Mouse (Mus musculus) MEL-GATA-1-ER (cell line): Measurements from ENCODE around the gene Zrsr1.
A peak's percentile ranks its signal among the peaks of the same experiment; 100 is the strongest.

Experiments used
- DNase-seq: peaks from one replicate; pipeline ENCODE4 v3.0.0-alpha.2; 2012; ENCODE audit warnings: low read depth; ENCODE audit errors: extremely low read depth

The Zrsr1 gene

DNA sequence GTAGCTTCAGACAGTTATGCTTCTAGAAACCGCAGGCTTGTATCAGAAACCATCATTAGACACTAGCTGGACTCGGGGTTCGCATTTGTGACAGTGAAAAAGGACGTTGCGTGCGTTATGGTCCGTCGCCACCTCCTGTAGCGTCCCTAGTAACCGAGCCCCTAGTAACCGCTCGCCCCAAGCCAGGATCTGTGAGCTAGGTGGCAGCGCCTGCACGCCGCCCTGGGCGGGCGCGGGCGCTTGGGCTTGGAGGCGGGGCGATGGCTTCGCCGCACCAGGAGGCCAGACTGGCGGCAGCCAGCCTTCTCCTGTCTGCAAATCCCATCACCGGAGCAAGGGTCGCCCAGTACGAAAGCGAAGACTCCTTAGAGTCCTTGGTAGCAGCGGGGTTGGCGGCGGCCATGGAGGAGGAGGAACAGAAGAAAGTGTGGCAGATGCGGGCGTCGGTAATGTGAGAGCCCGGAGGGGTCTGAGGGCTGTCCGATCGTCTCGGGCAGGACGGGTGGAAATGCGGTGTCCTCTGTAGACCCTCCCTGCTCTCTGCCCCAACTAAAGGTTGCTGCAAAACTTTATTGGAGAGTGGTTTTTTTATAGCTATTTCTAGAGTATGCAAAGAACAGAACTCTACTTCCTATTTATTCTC lies 36.5 kb downstream of the Zrsr1 start:
- peak; percentile 64 for DNase-seq

DNA sequence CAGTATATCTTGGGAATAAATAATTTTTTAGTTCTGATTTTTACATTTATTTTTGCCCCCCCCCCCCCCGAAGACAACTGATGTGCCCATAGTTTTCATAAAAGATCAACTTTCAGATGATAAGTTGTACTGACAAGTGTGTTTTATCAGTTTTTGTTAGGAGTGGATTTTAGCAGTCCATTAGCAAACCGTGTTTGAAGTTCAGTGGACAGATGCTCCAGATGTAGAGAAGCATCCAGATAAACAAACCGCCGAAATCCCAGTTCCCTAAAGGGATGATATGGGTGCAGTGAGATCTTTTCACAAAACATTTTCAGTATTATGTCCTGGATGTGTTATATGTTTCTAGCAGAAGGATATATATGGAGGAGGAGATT lies 37.0 kb downstream of the Zrsr1 start:
- DNase-seq, result no peak

DNA sequence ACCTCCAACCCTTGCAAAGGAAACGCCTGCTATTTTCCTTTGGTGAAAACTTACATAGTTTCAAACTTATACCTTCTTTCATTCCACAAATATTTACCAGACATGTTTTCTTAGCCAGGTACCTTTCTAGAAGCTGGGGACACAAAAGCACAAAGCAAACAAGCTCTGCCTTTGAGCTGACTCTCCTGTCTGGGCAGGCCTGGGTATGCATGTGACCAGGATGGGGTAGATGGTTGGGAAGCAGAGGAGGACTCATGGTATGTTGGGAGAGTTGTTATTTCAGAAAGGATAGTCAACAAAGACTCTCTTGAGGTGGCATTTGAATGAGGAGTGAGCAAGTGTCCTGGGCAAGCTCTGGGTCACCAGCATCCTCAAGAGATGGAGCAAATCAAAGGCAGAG lies 41.3 kb downstream of the Zrsr1 start:
- no peak for DNase-seq

DNA sequence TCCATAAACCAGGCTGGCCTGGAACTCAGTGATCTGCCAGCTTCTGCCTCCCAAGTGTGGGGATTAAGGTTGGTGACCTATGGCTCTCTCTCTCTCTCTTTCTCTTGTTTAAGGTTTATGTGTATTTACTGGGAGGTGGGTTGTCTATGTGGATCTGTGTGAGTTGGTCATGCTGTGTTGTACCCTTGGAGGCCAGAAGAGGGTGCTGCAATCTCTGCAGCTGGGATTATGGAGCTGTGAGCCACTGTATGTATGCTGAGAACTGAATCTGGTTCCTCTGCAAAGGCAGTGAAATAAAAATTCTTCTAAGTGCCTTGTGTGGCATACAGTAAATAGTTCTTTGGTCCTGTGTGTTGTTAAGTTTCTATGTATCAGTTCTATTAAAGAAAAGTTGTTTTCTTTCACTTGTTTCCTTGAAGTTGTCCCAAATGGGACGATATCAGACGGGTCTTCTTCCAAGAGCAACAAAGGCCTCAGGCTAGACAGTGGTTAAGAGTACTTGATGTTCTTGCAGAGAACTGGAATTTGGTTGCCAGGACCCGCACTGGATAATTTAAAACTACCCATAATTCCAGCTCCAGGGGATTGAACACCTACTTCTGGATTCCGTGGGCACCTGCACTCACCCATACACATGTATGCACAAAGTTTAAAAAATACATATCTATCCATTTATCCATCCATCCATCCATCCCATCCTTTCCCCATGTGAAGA lies 41.9 kb downstream of the Zrsr1 start:
- no peak for DNase-seq

DNA sequence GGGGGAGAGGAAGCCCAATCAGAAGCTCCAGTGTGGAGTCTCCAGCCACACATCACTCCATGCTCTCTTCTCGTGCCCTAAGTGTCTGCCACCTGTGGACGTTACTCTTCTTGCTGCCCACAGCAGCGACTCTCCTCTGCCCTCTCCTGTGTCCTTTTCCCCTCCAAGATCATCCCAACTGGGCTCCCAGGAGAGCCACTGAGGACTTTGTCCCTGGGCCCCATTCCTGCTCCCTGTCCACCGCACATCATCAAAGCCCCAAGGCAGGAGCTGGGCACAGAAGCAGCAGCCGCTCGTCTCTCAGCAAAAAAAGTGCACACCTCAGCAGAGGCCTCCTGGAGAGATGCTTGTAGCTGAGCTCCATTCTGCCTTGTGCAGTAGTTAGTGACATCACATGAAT lies 43.2 kb downstream of the Zrsr1 start:
- no peak for DNase-seq

- no peak for DNase-seq
Measured at GRCm38 (mm10) chr11:23017943-23018342, 46.1 kb downstream of the Zrsr1 start.

DNA sequence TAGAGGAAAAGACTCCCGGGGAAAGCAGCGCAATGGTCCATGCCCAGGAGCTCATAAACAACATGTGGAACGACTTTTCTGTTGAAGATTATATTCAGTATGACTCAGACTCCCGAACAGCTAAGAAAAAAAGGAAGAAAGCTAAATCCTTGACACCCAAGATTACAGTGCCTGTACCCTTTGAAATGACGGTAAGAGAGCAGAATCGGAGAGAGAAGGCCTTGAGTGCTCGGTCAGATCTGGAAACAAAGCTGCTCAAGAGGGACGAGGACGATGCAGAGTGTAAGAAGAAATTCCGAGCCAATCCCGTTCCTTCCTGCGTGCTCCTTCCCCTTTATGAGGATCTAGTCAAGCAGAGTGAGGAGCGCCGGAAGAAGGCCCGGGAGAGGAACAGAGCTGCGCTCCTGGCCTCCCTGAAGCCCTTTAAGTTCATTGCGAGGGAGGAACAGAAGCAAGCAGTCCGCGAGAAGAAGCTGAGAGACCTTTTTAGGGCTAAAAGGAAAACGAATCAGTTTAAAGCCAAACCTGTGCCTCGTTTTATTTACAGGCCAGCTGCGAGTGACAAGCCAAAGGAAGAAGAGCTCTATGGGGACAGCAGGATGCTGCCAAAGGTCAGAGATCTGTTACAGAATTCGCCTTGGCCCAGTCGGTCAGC lies 48.4 kb downstream of the Zrsr1 start:
- no peak for DNase-seq

- no peak for DNase-seq
Measured at GRCm38 (mm10) chr11:23020841-23021240, 49.0 kb downstream of the Zrsr1 start.

- DNase-seq, result no peak
Measured at GRCm38 (mm10) chr11:23023155-23023554, 51.4 kb downstream of the Zrsr1 start.

DNA sequence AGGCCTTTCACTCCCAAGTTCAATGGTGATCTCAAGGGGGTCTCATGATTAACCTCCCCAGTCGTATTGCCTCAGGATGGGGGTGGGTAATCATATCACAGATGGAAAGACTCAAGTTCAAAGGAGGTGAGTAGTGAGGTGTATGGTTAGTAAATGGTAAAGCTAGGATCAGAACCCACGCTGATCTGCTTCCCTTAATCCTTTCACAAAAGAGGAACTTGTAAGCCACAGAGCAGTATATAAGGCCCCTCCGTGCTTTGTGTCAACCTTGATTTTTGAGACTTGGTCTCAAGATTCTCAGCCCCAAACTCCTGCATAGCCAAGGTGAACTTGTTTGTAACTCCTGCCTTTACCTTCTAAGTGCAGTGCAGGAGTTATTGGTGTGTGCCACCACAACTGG lies 52.4 kb downstream of the Zrsr1 start:
- no peak for DNase-seq
